Mouse (Mus musculus): ENCODE results near the gene Gpr132. TPM values are rescaled to one million over a fixed set of nuclear protein-coding genes. Genes with fewer than 3 reads are reported as not detected.

Gene Gpr132
- total and polyA plus RNA-seq, 3 experiments = 5.4 to 6.5 TPM; not detected in 1

DNA sequence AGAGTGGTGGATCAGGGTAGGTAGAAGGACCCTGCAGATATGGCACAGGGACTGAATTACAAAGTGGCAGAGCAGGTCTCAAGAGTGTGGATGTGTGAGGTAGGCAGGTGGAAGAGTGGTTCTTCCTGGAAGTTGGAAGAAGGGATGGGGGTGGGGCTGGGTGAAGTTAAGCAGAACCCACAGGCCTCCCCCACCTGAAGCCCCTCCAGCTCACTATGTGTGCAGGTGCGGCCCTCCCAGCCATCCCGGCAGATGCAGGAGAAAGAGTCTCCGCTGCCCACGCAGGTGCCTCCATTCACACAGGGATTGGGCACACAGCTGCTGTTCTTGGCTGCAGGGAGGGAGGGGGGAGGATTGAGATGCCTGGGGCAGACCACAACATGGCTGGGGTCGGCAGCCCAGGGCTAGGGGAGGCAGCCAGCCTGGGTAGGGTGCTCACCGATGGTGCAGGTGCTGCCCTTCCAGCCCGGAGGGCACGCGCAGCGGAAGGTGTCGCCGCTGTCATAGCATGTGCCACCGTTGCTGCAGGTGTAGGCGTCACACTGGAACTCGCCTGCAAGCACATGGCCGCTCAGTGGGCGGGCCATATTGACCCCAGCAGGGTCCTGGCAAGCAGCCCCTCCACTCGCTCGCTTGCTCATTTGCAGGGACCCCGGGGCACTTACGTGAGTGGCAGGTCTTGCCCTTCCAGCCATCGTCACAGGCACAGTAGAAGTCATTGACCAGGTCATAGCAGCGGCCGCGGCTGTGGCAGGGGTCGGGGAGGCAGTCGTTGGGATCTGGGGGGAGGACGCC, 45.1 kb upstream of the Gpr132 start:
- TF ChIP-seq ZKSCAN1 (IDR thresholded peaks at IDR 0.05; ENCODE audit: low read depth, low read length) (no peak), HCFC1 (IDR thresholded peaks at IDR 0.05; ENCODE audit: low read depth, low read length) (no peak), JUND (IDR thresholded peaks at IDR 0.05; ENCODE audit: low read depth, low read length) (no peak), ZC3H11A (IDR thresholded peaks at IDR 0.05; ENCODE audit: low read depth, low read length) (no peak), TAL1 (IDR thresholded peaks at IDR 0.05; ENCODE audit: low read length) (no peak), SIN3A (IDR thresholded peaks at IDR 0.05; ENCODE audit: low read length) (no peak), GABPA (IDR thresholded peaks at IDR 0.05; ENCODE audit: low read depth, low read length) (no peak), USF2 (IDR thresholded peaks at IDR 0.05; ENCODE audit: borderline replicate concordance in 1 of 2, insufficient read depth in 1 of 2, low read depth in 1 of 2, low read length in 2 of 2) (no peak), EP300 (IDR thresholded peaks at IDR 0.05; ENCODE audit: low read depth in 1 of 2, low read length in 2 of 2) (no peak), BHLHE40 (IDR thresholded peaks at IDR 0.05; ENCODE audit: borderline replicate concordance, low read depth, low read length) (no peak), ZNF384 (IDR thresholded peaks at IDR 0.05; ENCODE audit: low read depth, low read length) (no peak), E2F4 (IDR thresholded peaks at IDR 0.05; ENCODE audit: borderline replicate concordance, low read depth, low read length) (no peak), MYB (IDR thresholded peaks at IDR 0.05; ENCODE audit: low read depth, low read length) (no peak)
- Histone ChIP-seq H3K9ac (ENCODE audit: control insufficient read depth, low read depth, low read length, poor library complexity, severe bottlenecking) (no peak overlapping the region), H3K36me3 (ENCODE audit: control insufficient read depth in 1 of 2, insufficient read depth in 2 of 2, low read length in 2 of 2) (no peaks in the 10 kb centered on the region), H3K27me3 (ENCODE audit: control insufficient read depth in 1 of 2, insufficient read depth in 2 of 2, low read length in 2 of 2) (no peaks in the 10 kb centered on the region), H3K4me1 (ENCODE audit: control insufficient read depth in 1 of 2, insufficient read depth in 2 of 2, low read length in 2 of 2) (peaks cover 0 to 3% of the 10 kb centered on the region in 2 experiments; a peak in 1 of 4 replicates), H3K9me3 (replicated peaks; ENCODE audit: insufficient read depth, low read length) (no peaks in the 10 kb centered on the region), H3K4me3 (ENCODE audit: control insufficient read depth in 1 of 2, insufficient read depth in 1 of 2, low read depth in 2 of 2, low read length in 2 of 2) (no peak overlapping the region), H3K79me2 (ENCODE audit: control insufficient read depth, insufficient read depth, low read length, poor library complexity) (no peaks in the 10 kb centered on the region), H3K27ac (ENCODE audit: control insufficient read depth, low read depth, low read length) (no peak overlapping the region)
- DNase-seq (ENCODE audit: low read depth, low spot score) = no peak

DNA sequence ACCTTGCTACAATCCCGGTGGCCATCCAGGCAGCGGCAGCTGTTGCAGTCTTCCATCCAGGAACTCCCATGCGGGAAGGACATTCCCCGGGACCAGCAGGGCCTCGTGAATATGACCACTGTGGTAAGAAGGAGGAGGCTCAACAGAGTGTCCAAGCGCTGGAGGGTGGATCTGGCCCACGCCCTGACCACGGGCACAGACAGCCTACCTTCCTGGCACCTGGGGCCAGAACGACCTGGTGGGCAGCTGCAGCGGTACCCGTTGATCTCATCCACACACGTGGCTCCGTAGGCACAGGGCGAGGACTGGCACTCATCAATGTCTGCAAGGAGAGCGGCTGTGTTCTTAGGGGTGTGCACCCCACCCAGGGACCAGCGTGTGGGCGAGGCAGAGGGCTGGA, 43.7 kb upstream of the Gpr132 start:
- Histone ChIP-seq H3K36me3 (ENCODE audit: control insufficient read depth in 1 of 2, insufficient read depth in 2 of 2, low read length in 2 of 2) (no peaks in the 10 kb centered on the region), H3K4me1 (ENCODE audit: control insufficient read depth in 1 of 2, insufficient read depth in 2 of 2, low read length in 2 of 2) (peaks cover 0 to 3% of the 10 kb centered on the region in 2 experiments; a peak in 1 of 4 replicates), H3K27me3 (ENCODE audit: control insufficient read depth in 1 of 2, insufficient read depth in 2 of 2, low read length in 2 of 2) (no peaks in the 10 kb centered on the region), H3K27ac (ENCODE audit: control insufficient read depth, low read depth, low read length) (no peak overlapping the region), H3K4me3 (ENCODE audit: control insufficient read depth in 1 of 2, insufficient read depth in 1 of 2, low read depth in 2 of 2, low read length in 2 of 2) (no peak overlapping the region), H3K9me3 (replicated peaks; ENCODE audit: insufficient read depth, low read length) (no peaks in the 10 kb centered on the region), H3K79me2 (ENCODE audit: control insufficient read depth, insufficient read depth, low read length, poor library complexity) (no peaks in the 10 kb centered on the region), H3K9ac (ENCODE audit: control insufficient read depth, low read depth, low read length, poor library complexity, severe bottlenecking) (no peak overlapping the region)
- no peak for TF ChIP-seq GATA1 (IDR thresholded peaks at IDR 0.05; ENCODE audit: low read depth, low read length)
- TF ChIP-seq ETS1 (IDR thresholded peaks at IDR 0.05; ENCODE audit: low read depth, low read length) = no peak
- no peak for TF ChIP-seq ZKSCAN1 (IDR thresholded peaks at IDR 0.05; ENCODE audit: low read depth, low read length)
- no peak for TF ChIP-seq ZC3H11A (IDR thresholded peaks at IDR 0.05; ENCODE audit: low read depth, low read length)
- no peak for TF ChIP-seq NELFE (IDR thresholded peaks at IDR 0.05; ENCODE audit: low read depth, low read length)
- TF ChIP-seq BHLHE40 (IDR thresholded peaks at IDR 0.05; ENCODE audit: borderline replicate concordance, low read depth, low read length) = no peak
- no peak for TF ChIP-seq USF1 (IDR thresholded peaks at IDR 0.05; ENCODE audit: low read depth, low read length)
- TF ChIP-seq HCFC1 (IDR thresholded peaks at IDR 0.05; ENCODE audit: low read depth, low read length) = no peak
- TF ChIP-seq SMC3 (IDR thresholded peaks at IDR 0.05; ENCODE audit: low read depth, low read length) = no peak
- TF ChIP-seq EP300 (IDR thresholded peaks at IDR 0.05; ENCODE audit: low read depth in 1 of 2, low read length in 2 of 2) = no peak
- no peak for TF ChIP-seq MYB (IDR thresholded peaks at IDR 0.05; ENCODE audit: low read depth, low read length)
- TF ChIP-seq MAZ (IDR thresholded peaks at IDR 0.05; ENCODE audit: low read depth, low read length) = no peak
- TF ChIP-seq USF2 (IDR thresholded peaks at IDR 0.05; ENCODE audit: borderline replicate concordance in 1 of 2, insufficient read depth in 1 of 2, low read depth in 1 of 2, low read length in 2 of 2) = no peak
- TF ChIP-seq RAD21 (IDR thresholded peaks at IDR 0.05; ENCODE audit: low read depth, low read length) = no peak
- no peak for TF ChIP-seq RCOR1 (IDR thresholded peaks at IDR 0.05; ENCODE audit: low read depth, low read length)
- no peak for TF ChIP-seq ZMIZ1 (IDR thresholded peaks at IDR 0.05; ENCODE audit: low read depth, low read length)
- TF ChIP-seq TBP (IDR thresholded peaks at IDR 0.05; ENCODE audit: low read depth, low read length) = no peak
- DNase-seq (ENCODE audit: low read depth, low spot score) = no peak

Data from MEL (cell line).